Mouse (Mus musculus): ENCODE results near the gene Gpr62. TPM values are rescaled to one million over a fixed set of nuclear protein-coding genes. Genes with fewer than 3 reads are reported as not detected.

The Gpr62 gene
- polyA plus RNA-seq, 1 experiment from 2014 or later: 0.91 TPM

DNA sequence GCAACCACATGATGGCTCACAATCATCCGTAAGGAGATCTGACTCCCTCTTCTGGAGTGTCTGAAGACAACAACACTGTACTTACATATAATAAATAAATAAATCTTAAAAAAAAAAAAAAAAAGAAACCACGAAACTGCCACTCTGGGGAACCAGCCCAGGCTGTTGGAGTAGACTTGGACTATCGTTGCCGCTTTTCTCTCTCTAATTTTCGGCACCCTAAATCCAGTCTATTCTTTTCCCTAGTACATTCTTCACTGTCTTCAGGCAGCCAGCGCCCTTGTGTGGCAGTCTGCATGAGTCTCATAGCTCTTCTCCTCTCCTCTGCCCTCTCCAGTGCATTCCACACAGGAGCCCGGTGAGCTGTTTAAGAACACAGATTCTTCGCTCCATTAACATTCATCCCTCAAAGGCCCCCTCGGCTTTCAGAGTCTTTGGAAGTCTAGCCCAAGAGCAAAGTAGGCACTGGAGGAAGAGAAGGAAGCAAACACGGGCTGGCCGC, 37.0 kb downstream of the Gpr62 start:
- 11% methylated on average over 11 of the region's 11 CpGs for WGBS
- ATAC-seq (replicated peaks; ENCODE audit: low FRiP score, low read depth) (peak; percentile 65), DNase-seq (ENCODE audit: low spot score) (peak; percentile 83)
- Histone ChIP-seq H3K36me3 (ENCODE audit: insufficient read depth, low read length) (peaks cover 17% of the 10 kb centered on the region), H3K4me2 (ENCODE audit: low read length) (peak overlapping the region; percentile 80), H3K4me3 (replicated peaks; ENCODE audit: low read depth, low read length) (peak overlapping the region; percentile 89), H3K9me3 (replicated peaks; ENCODE audit: low read length) (no peaks in the 10 kb centered on the region), H3K9ac (ENCODE audit: low read depth, low read length) (peak overlapping the region; percentile 97), H3K27me3 (ENCODE audit: insufficient read depth, low read length) (no peaks in the 10 kb centered on the region), H3K4me1 (replicated peaks; ENCODE audit: insufficient read depth, low read length) (0 out of 2 replicates have a peak, but pooled peaks cover 3% of the 10 kb centered on the region), H3K27ac (peak overlapping the region; percentile 97)
- peak; percentile 28; the same call in 1 of the 2 replicates for TF ChIP-seq CTCF (IDR thresholded peaks at IDR 0.05; ENCODE audit: low read depth)

DNA sequence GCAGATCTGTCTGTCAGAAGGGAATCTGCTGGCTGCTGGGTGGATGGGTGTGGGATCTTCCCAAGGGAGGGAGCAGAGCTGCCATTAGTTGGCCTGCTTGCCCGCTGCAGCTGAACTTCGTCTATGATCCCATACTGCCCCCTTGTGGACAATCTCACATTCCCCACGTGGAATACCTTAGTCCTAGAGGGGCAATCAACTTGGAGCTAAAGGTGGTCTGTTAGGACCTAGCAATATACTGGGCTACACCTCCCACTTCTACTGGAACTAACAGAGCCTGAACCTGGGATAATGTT, 43.9 kb downstream of the Gpr62 start:
- no peaks in the 10 kb centered on the region for H3K9me3 ChIP-seq (replicated peaks; ENCODE audit: low read length)
- no peaks in the 10 kb centered on the region for H3K36me3 ChIP-seq (ENCODE audit: insufficient read depth, low read length)
- H3K4me2 ChIP-seq (ENCODE audit: low read length): peak overlapping the region; percentile 37
- no peaks in the 10 kb centered on the region for H3K27me3 ChIP-seq (ENCODE audit: insufficient read depth, low read length)
- no peak overlapping the region for H3K27ac ChIP-seq
- DNase-seq (ENCODE audit: low spot score) (peak; percentile 95), ATAC-seq (replicated peaks; ENCODE audit: low FRiP score, low read depth) (peak; percentile 75)
- peaks cover 32% of the 10 kb centered on the region for H3K4me1 ChIP-seq (replicated peaks; ENCODE audit: insufficient read depth, low read length)
- WGBS: 0% methylated on average over 3 of the region's 3 CpGs
- H3K9ac ChIP-seq (ENCODE audit: low read depth, low read length): no peak overlapping the region
- H3K4me3 ChIP-seq (replicated peaks; ENCODE audit: low read depth, low read length): no peak overlapping the region
- TF ChIP-seq CTCF (IDR thresholded peaks at IDR 0.05; ENCODE audit: low read depth): peak; percentile 98

DNA sequence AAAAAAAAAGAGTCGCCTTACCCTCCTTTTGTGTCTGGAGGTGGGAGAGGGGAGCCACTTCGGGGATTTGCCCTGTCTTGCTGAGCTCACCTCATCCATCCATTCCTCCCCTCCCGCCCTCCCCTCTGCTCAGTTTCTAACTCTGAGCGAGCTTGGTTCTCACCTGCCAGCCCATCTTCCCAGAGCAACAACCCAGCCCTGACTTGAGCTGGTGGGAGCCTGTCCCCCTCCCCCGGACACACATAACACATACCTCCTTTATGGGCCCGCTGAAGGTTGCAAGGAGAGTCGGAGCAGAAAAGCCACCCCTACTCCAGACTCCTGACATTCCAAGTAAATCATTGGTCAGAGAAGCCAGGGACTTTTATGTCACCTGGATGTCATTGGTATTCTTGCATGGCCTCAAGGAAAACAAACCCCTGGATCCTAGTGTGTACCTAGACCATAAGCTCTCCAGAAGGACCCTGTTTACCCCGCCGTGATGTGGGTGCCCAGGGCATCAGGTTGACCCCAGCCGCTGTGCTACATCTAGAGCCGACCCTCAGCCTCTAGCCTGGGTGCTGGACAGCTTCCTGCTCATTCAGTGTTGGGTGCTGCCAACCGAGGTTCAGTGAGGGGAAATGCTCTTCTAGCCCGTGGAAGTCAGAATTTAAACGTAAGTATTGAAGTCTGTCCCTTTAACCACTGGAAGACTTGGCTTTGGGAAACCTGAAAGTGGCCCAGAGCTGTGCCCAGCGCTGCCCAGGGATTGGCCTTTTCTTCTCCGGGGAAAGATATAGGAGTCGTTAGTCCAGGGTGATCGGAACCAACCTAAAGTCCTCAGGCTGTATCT, 44.5 kb downstream of the Gpr62 start:
- Histone ChIP-seq H3K9me3 (replicated peaks; ENCODE audit: low read length) (no peaks in the 10 kb centered on the region), H3K9ac (ENCODE audit: low read depth, low read length) (0 out of 2 replicates have a peak overlapping the region, but pooled peaks have one; percentile 23), H3K4me3 (replicated peaks; ENCODE audit: low read depth, low read length) (no peak overlapping the region), H3K4me2 (ENCODE audit: low read length) (peak overlapping the region; percentile 37), H3K36me3 (ENCODE audit: insufficient read depth, low read length) (no peaks in the 10 kb centered on the region), H3K27ac (no peak overlapping the region), H3K27me3 (ENCODE audit: insufficient read depth, low read length) (no peaks in the 10 kb centered on the region), H3K4me1 (replicated peaks; ENCODE audit: insufficient read depth, low read length) (peaks cover 32% of the 10 kb centered on the region)
- TF ChIP-seq CTCF (IDR thresholded peaks at IDR 0.05; ENCODE audit: low read depth): no peak
- DNase-seq (ENCODE audit: low spot score) (no peak), ATAC-seq (replicated peaks; ENCODE audit: low FRiP score, low read depth) (peak; percentile 38; the same call in 1 of the 2 replicates)
- 13% methylated on average over 18 of the region's 18 CpGs for WGBS

DNA sequence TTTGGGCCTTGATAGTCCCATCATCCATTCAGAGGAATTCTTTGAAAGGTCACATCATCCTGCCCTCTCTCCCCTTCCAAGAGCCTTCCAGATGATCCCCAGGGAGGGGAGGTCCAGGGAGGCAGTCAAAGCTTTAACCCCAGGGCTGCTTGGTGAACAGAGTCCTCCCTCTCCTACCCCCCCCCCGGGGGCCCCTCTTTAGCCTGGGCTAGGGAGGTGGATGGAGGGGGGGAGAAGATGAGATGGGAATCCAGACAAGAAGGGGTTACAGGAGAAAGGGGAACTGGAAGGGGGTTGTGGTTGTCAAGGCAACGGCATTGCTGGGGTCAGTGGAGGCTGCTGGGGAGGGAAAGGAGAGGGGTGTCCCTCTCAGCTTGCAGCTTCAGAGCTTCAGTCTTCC, 45.1 kb downstream of the Gpr62 start:
- Histone ChIP-seq H3K4me1 (replicated peaks; ENCODE audit: insufficient read depth, low read length) (peaks cover 32% of the 10 kb centered on the region), H3K27me3 (ENCODE audit: insufficient read depth, low read length) (no peaks in the 10 kb centered on the region), H3K4me2 (ENCODE audit: low read length) (peak overlapping the region; percentile 37; the same call in 1 of the 2 replicates), H3K9me3 (replicated peaks; ENCODE audit: low read length) (no peaks in the 10 kb centered on the region), H3K4me3 (replicated peaks; ENCODE audit: low read depth, low read length) (no peak overlapping the region), H3K9ac (ENCODE audit: low read depth, low read length) (0 out of 2 replicates have a peak overlapping the region, but pooled peaks have one; percentile 23), H3K27ac (no peak overlapping the region), H3K36me3 (ENCODE audit: insufficient read depth, low read length) (no peaks in the 10 kb centered on the region)
- no peak for ATAC-seq (replicated peaks; ENCODE audit: low FRiP score, low read depth)
- WGBS: 7% methylated on average over 2 of the region's 2 CpGs
- no peak for TF ChIP-seq CTCF (IDR thresholded peaks at IDR 0.05; ENCODE audit: low read depth)
- DNase-seq (ENCODE audit: low spot score): peak; percentile 68

DNA sequence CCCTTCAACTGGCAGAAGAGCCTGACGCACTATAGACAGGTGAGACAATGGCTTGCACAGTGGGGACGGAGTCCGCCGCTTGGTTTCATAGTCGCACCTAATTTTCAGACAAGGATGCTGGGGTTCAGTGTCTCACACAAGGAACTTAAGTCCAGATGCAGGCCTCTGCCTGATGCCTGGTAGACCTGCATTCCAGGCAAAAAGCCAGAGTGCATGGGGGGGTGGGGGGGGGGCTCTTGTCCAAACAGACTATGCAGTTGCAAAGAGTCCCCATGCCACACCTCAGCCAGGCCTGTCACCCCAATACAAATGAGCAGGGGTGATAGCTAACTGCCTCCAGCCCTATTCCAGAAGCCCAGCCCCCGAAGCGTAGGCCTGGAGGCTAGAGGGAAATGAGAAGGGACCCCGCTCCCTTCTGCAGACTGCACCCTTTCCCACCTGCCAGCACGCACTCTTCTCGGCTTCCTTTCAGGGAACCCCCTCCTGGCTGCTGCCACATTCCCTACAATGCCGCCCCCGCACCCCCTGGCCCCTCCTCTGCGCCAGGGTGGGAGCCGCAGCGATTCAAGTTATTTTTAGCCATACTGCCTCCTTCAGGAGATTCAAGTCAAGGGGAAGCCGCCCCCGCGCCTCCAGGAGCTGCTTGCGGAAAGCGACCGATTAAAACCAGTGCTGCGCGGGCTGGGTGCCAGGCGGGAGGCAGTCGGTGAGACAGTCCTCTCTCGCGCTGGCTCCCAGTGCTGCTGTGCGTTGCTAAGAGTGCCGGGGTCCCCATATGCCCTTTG, 47.7 kb downstream of the Gpr62 start:
- WGBS: 15% methylated on average over 29 of the region's 29 CpGs
- ATAC-seq (replicated peaks; ENCODE audit: low FRiP score, low read depth): peak; percentile 31
- peaks cover 32% of the 10 kb centered on the region for H3K4me1 ChIP-seq (replicated peaks; ENCODE audit: insufficient read depth, low read length)

DNA sequence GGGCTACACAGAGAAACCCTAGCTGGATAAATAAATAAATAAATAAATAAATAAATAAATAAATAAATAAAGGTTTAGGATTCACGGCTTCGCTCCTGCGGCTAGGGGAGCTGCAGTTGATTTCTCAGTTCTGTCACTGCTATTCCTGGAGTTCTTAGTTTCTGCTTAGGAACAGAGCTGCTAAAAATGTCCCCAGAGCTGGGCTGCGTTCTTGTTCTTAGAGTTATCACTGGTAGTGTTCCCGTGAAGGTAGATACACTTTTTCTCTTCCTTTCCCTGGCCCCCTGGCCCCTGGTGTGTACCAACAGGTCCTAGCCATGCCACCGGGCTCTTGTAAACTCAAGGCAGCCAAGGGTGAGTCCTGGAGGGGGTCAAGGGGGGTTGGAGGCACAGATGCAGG, 48.9 kb downstream of the Gpr62 start:
- H3K27ac ChIP-seq: no peak overlapping the region
- no peak for DNase-seq (ENCODE audit: low spot score)
- no peaks in the 10 kb centered on the region for H3K27me3 ChIP-seq (ENCODE audit: insufficient read depth, low read length)
- no peak overlapping the region for H3K4me3 ChIP-seq (replicated peaks; ENCODE audit: low read depth, low read length)
- H3K36me3 ChIP-seq (ENCODE audit: insufficient read depth, low read length): no peaks in the 10 kb centered on the region
- H3K9me3 ChIP-seq (replicated peaks; ENCODE audit: low read length): no peaks in the 10 kb centered on the region
- 86% methylated on average over 6 of the region's 6 CpGs for WGBS
- TF ChIP-seq CTCF (IDR thresholded peaks at IDR 0.05; ENCODE audit: low read depth): no peak
- H3K9ac ChIP-seq (ENCODE audit: low read depth, low read length): no peak overlapping the region
- peaks cover 32% of the 10 kb centered on the region for H3K4me1 ChIP-seq (replicated peaks; ENCODE audit: insufficient read depth, low read length)
- no peak for ATAC-seq (replicated peaks; ENCODE audit: low FRiP score, low read depth)
- no peak overlapping the region for H3K4me2 ChIP-seq (ENCODE audit: low read length)

More for the DNA sequence above, 47.7 kb downstream of the Gpr62 start:
- H3K27ac ChIP-seq: no peak overlapping the region
- H3K9ac ChIP-seq (ENCODE audit: low read depth, low read length): no peak overlapping the region
- peak overlapping the region; percentile 53 for H3K4me2 ChIP-seq (ENCODE audit: low read length)
- H3K9me3 ChIP-seq (replicated peaks; ENCODE audit: low read length): no peaks in the 10 kb centered on the region
- peak; percentile 94 for DNase-seq (ENCODE audit: low spot score)
- H3K27me3 ChIP-seq (ENCODE audit: insufficient read depth, low read length): no peaks in the 10 kb centered on the region
- peak; percentile 63 for TF ChIP-seq CTCF (IDR thresholded peaks at IDR 0.05; ENCODE audit: low read depth)
- no peaks in the 10 kb centered on the region for H3K36me3 ChIP-seq (ENCODE audit: insufficient read depth, low read length)
- no peak overlapping the region for H3K4me3 ChIP-seq (replicated peaks; ENCODE audit: low read depth, low read length)

Other genes starting within 250 kb of the Gpr62 start
- 0.06 and 0.07 TPM in 2 replicates for gene Tlr9, start 243.3 kb downstream of the Gpr62 start, polyA plus RNA-seq (2015; fragmentation: Nextera tagmentation; extraction: Ambion mirVana)
- 142 and 152 TPM in 2 replicates for gene Alas1, start 217.3 kb downstream of the Gpr62 start, polyA plus RNA-seq (2015; fragmentation: Nextera tagmentation; extraction: Ambion mirVana)
- gene Poc1a, start 184.9 kb downstream of the Gpr62 start, polyA plus RNA-seq (2015; fragmentation: Nextera tagmentation; extraction: Ambion mirVana): 13.1 and 14.5 TPM in 2 replicates
- gene Dusp7, start 97.3 kb downstream of the Gpr62 start, polyA plus RNA-seq (2015; fragmentation: Nextera tagmentation; extraction: Ambion mirVana): 15.1 and 15.8 TPM in 2 replicates
- 1,104 and 1,207 TPM in 2 replicates for gene Rpl29, start 36.5 kb downstream of the Gpr62 start, polyA plus RNA-seq (2015; fragmentation: Nextera tagmentation; extraction: Ambion mirVana)
- 62.9 and 67.0 TPM in 2 replicates for gene Acy1, start 27.6 kb downstream of the Gpr62 start, polyA plus RNA-seq (2015; fragmentation: Nextera tagmentation; extraction: Ambion mirVana)
- gene Abhd14b, start 18.5 kb downstream of the Gpr62 start, polyA plus RNA-seq (2015; fragmentation: Nextera tagmentation; extraction: Ambion mirVana): 72.8 and 75.2 TPM in 2 replicates
- gene Abhd14a, start 18.3 kb downstream of the Gpr62 start, polyA plus RNA-seq (2015; fragmentation: Nextera tagmentation; extraction: Ambion mirVana): 57.0 and 60.8 TPM in 2 replicates
- gene Pcbp4, start 12.6 kb downstream of the Gpr62 start, polyA plus RNA-seq (2015; fragmentation: Nextera tagmentation; extraction: Ambion mirVana): 78.6 and 79.7 TPM in 2 replicates
- gene Rrp9, start 10.0 kb upstream of the Gpr62 start, polyA plus RNA-seq (2015; fragmentation: Nextera tagmentation; extraction: Ambion mirVana): 35.6 and 40.0 TPM in 2 replicates
- 5.8 and 6.4 TPM in 2 replicates for gene Parp3, start 11.0 kb upstream of the Gpr62 start, polyA plus RNA-seq (2015; fragmentation: Nextera tagmentation; extraction: Ambion mirVana)
- gene Iqcf1, start 34.0 kb upstream of the Gpr62 start, polyA plus RNA-seq (2015; fragmentation: Nextera tagmentation; extraction: Ambion mirVana): not detected in 2 replicates
- not detected in 2 replicates for gene Iqcf5, start 48.6 kb upstream of the Gpr62 start, polyA plus RNA-seq (2015; fragmentation: Nextera tagmentation; extraction: Ambion mirVana)
- not detected in 2 replicates for gene Iqcf3, start 95.7 kb upstream of the Gpr62 start, polyA plus RNA-seq (2015; fragmentation: Nextera tagmentation; extraction: Ambion mirVana)
- gene Iqcf4, start 105.1 kb upstream of the Gpr62 start, polyA plus RNA-seq (2015; fragmentation: Nextera tagmentation; extraction: Ambion mirVana): not detected in 2 replicates
- gene Iqcf6, start 160.6 kb upstream of the Gpr62 start, polyA plus RNA-seq (2015; fragmentation: Nextera tagmentation; extraction: Ambion mirVana): not detected in 2 replicates
- gene Grm2, start 190.1 kb upstream of the Gpr62 start, polyA plus RNA-seq (2015; fragmentation: Nextera tagmentation; extraction: Ambion mirVana): not detected in 2 replicates
- gene Tex264, start 220.0 kb upstream of the Gpr62 start, polyA plus RNA-seq (2015; fragmentation: Nextera tagmentation; extraction: Ambion mirVana): 100 and 104 TPM in 2 replicates